In the genomic region with DNA sequence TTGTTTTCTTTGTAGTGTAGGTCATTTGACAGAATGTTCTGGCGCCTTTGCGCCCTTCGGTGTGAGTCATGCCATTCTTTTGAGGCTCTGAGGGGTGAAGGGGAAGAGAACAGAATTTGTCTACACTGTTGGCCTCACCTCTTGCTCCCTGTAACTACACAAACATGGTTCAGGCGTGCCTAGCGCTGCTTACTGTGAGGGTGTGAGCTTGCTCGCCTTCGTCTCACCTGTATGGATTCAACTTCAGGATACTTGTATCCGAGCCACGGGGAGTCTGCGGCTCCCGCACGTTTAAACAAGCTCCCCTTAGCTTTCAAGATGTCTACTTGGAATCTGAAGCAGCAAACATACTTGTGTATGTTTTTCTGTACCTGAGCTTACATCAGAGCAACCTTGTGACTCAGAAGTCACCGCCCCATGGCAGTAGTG, we compare ENCODE assay signal across 10 mouse cellular contexts. TPM values are rescaled to one million over a fixed set of nuclear protein-coding genes. Genes with fewer than 3 reads are reported as not detected.
DNase-seq lines count a peak whose midpoint lies in the region; ATAC-seq and TF ChIP-seq lines count a peak whose summit lies in the region.
"Had no signal": no experiment of that assay in that cellular context is flagged by ENCODE, and none has a peak within 500 bp of the region (broad histone marks: within the 10 kb centered on the region; RNA-seq: fewer than 3 reads in every experiment).

No protein-coding gene starts in this region.

- 84% methylated on average over 13 of the region's 13 CpGs for WGBS in cerebellum, adult 2 months
- 78% methylated on average over 13 of the region's 13 CpGs for WGBS in embryonic facial prominence, embryonic 12.5 days
- 55% methylated on average over 13 of the region's 13 CpGs for WGBS in lung, embryonic 16.5 days
- 87% methylated on average over 13 of the region's 13 CpGs for WGBS in midbrain, embryonic 14.5 days

- no peak for DNase-seq in cerebellum, adult 2 months
- no peak for DNase-seq in cerebellum, adult 18-20 months
- DNase-seq in layer of hippocampus, adult 2 months (ENCODE audit: low spot score in 2 of 2) = no peak
- no peak for DNase-seq in layer of hippocampus, postnatal 36 days
- no peak for DNase-seq in testis, postnatal 14 days (ENCODE audit: low spot score)
- no peak for DNase-seq in midbrain, embryonic 14.5 days
- DNase-seq: cerebellum, postnatal 14 days; right cerebral cortex, postnatal 14 days had no signal

- no peaks in the 10 kb centered on the region for H3K9me3 ChIP-seq in embryonic facial prominence, embryonic 12.5 days
- H3K9me3 ChIP-seq in lung, embryonic 16.5 days (ENCODE audit: control insufficient read depth, low read length) = no peaks in the 10 kb centered on the region
- no peaks in the 10 kb centered on the region for H3K9me3 ChIP-seq in midbrain, embryonic 14.5 days (ENCODE audit: control insufficient read depth, low read length)

- H3K27me3 ChIP-seq in cerebellum, adult 2 months (ENCODE audit: control insufficient read depth, insufficient read depth, low read length) = no peaks in the 10 kb centered on the region
- no peaks in the 10 kb centered on the region for H3K27me3 ChIP-seq in embryonic facial prominence, embryonic 12.5 days
- H3K27me3 ChIP-seq in lung, embryonic 16.5 days (ENCODE audit: control insufficient read depth, insufficient read depth, low read depth, low read length) = no peaks in the 10 kb centered on the region
- no peaks in the 10 kb centered on the region for H3K27me3 ChIP-seq in midbrain, embryonic 14.5 days (ENCODE audit: control insufficient read depth, insufficient read depth, low read length)

- no peak overlapping the region for H3K9ac ChIP-seq in embryonic facial prominence, embryonic 12.5 days
- H3K9ac ChIP-seq in lung, embryonic 16.5 days (ENCODE audit: low read length) = no peak overlapping the region
- no peak overlapping the region for H3K9ac ChIP-seq in midbrain, embryonic 14.5 days (replicated peaks; ENCODE audit: low read length)

- no peak for TF ChIP-seq POLR2A in cerebellum, adult 2 months (IDR thresholded peaks at IDR 0.05; ENCODE audit: borderline replicate concordance, insufficient read depth, low read length)

- H3K27ac ChIP-seq in cerebellum, adult 2 months (ENCODE audit: insufficient read depth, low read length) = peak overlapping the region; percentile 24; the same call in 1 of the 2 replicates
- peak overlapping the region; percentile 88 for H3K27ac ChIP-seq in layer of hippocampus, adult 2 months
- H3K27ac ChIP-seq in embryonic facial prominence, embryonic 12.5 days = peak overlapping the region; percentile 73; the same call in 1 of the 2 replicates
- H3K27ac ChIP-seq in lung, embryonic 16.5 days (ENCODE audit: low read length) = peak overlapping the region; percentile 84
- H3K27ac ChIP-seq in midbrain, embryonic 14.5 days (replicated peaks; ENCODE audit: low read depth, low read length) = no peak overlapping the region

- no peak for ATAC-seq in embryonic facial prominence, embryonic 12.5 days (ENCODE audit: insufficient number of reproducible peaks, insufficient read depth, low FRiP score, low TSS enrichment)
- peak; percentile 32; the same call in 1 of the 2 replicates for ATAC-seq in lung, embryonic 16.5 days (ENCODE audit: low read depth)
- no peak for ATAC-seq in midbrain, embryonic 14.5 days (ENCODE audit: low FRiP score, low TSS enrichment)

- peaks cover 12% of the 10 kb centered on the region for H3K4me1 ChIP-seq in cerebellum, adult 2 months (ENCODE audit: control insufficient read depth, insufficient read depth, low read length)
- peaks cover 25% of the 10 kb centered on the region for H3K4me1 ChIP-seq in embryonic facial prominence, embryonic 12.5 days
- H3K4me1 ChIP-seq in lung, embryonic 16.5 days (replicated peaks; ENCODE audit: control insufficient read depth, insufficient read depth, low read length) = peaks cover 40% of the 10 kb centered on the region
- H3K4me1 ChIP-seq in midbrain, embryonic 14.5 days (ENCODE audit: control insufficient read depth, insufficient read depth, low read length) = peaks cover 7% of the 10 kb centered on the region; the same call in 1 of the 2 replicates

- H3K36me3 ChIP-seq in embryonic facial prominence, embryonic 12.5 days = peaks cover 22% of the 10 kb centered on the region
- H3K36me3 ChIP-seq in lung, embryonic 16.5 days (ENCODE audit: control insufficient read depth, insufficient read depth, low read length) = peaks cover 17% of the 10 kb centered on the region
- H3K36me3 ChIP-seq in midbrain, embryonic 14.5 days (ENCODE audit: control insufficient read depth, insufficient read depth, low read length) = peaks cover 20% of the 10 kb centered on the region

- H3K4me3 ChIP-seq in cerebellum, adult 2 months (replicated peaks; ENCODE audit: insufficient read depth, low read depth, low read length) = no peak overlapping the region
- H3K4me3 ChIP-seq in layer of hippocampus, adult 2 months = no peak overlapping the region
- no peak overlapping the region for H3K4me3 ChIP-seq in embryonic facial prominence, embryonic 12.5 days
- no peak overlapping the region for H3K4me3 ChIP-seq in lung, embryonic 16.5 days (ENCODE audit: low read length)
- H3K4me3 ChIP-seq in midbrain, embryonic 14.5 days (replicated peaks; ENCODE audit: low read depth, low read length) = no peak overlapping the region

- TF ChIP-seq CTCF in cerebellum, adult 2 months (IDR thresholded peaks at IDR 0.05; ENCODE audit: borderline replicate concordance, insufficient read depth, low read depth, low read length) = no peak
- TF ChIP-seq CTCF in layer of hippocampus, adult 2 months (conservative IDR thresholded peaks at IDR 0.05) = no peak

- H3K4me2 ChIP-seq in embryonic facial prominence, embryonic 12.5 days (replicated peaks) = no peak overlapping the region
- H3K4me2 ChIP-seq in lung, embryonic 16.5 days (ENCODE audit: low read depth, low read length) = no peak overlapping the region
- no peak overlapping the region for H3K4me2 ChIP-seq in midbrain, embryonic 14.5 days (ENCODE audit: low read length)

RNA-seq across cellular contexts. Expression of a gene that starts 17.3 kb away (rescaled TPM):
- polyA plus RNA-seq in cerebellum, adult 2 months (2012; rRNA removed) = 30.0 and 32.4 TPM in 2 replicates
- 10 to 100 TPM; 42.5 to 50.6 TPM for total RNA-seq in layer of hippocampus, adult 2 months (2021)
- total RNA-seq in layer of hippocampus, postnatal 36 days (2021) = 10 to 100 TPM; 50.2 to 56.3 TPM
- polyA plus RNA-seq in embryonic facial prominence, embryonic 12.5 days (2016; fragmentation: Nextera tagmentation; extraction: Ambion mirVana) = 26.9 and 27.8 TPM in 2 replicates
- polyA plus RNA-seq in lung, embryonic 16.5 days (2015; fragmentation: Nextera tagmentation; extraction: Ambion mirVana) = 44.3 and 46.3 TPM in 2 replicates
- 20.1 and 25.3 TPM in 2 replicates for polyA plus RNA-seq in midbrain, embryonic 14.5 days (2014; fragmentation: Nextera tagmentation; extraction: Ambion mirVana)

RNA-seq across cellular contexts. Expression of a gene that starts 43.3 kb away (rescaled TPM):
- 362 and 384 TPM in 2 replicates for polyA plus RNA-seq in cerebellum, adult 2 months (2012; rRNA removed)
- total RNA-seq in layer of hippocampus, adult 2 months (2021) = 100 to 1,000 TPM; 250 to 252 TPM
- total RNA-seq in layer of hippocampus, postnatal 36 days (2021) = 100 to 1,000 TPM; 220 to 235 TPM
- polyA plus RNA-seq in embryonic facial prominence, embryonic 12.5 days (2016; fragmentation: Nextera tagmentation; extraction: Ambion mirVana) = 425 and 444 TPM in 2 replicates
- 403 and 411 TPM in 2 replicates for polyA plus RNA-seq in lung, embryonic 16.5 days (2015; fragmentation: Nextera tagmentation; extraction: Ambion mirVana)
- 367 and 400 TPM in 2 replicates for polyA plus RNA-seq in midbrain, embryonic 14.5 days (2014; fragmentation: Nextera tagmentation; extraction: Ambion mirVana)

RNA-seq across cellular contexts. Expression of a gene that starts 43.4 kb away (rescaled TPM):
- polyA plus RNA-seq in cerebellum, adult 2 months (2012; rRNA removed) = 0.64 and 0.67 TPM in 2 replicates
- under 1 TPM; 0.39 to 0.41 TPM for total RNA-seq in layer of hippocampus, adult 2 months (2021)
- total RNA-seq in layer of hippocampus, postnatal 36 days (2021) = under 1 TPM; 0.61 to 1.00 TPM
- polyA plus RNA-seq in embryonic facial prominence, embryonic 12.5 days (2016; fragmentation: Nextera tagmentation; extraction: Ambion mirVana) = 0.29 and 1.0 TPM in 2 replicates
- 0.45 and 0.49 TPM in 2 replicates for polyA plus RNA-seq in lung, embryonic 16.5 days (2015; fragmentation: Nextera tagmentation; extraction: Ambion mirVana)
- polyA plus RNA-seq in midbrain, embryonic 14.5 days (2014; fragmentation: Nextera tagmentation; extraction: Ambion mirVana) = 0.13 TPM in 1 of 2 replicates, not detected in the other
